40 mouse cellular contexts compared by ENCODE assay signal in the genomic region with DNA sequence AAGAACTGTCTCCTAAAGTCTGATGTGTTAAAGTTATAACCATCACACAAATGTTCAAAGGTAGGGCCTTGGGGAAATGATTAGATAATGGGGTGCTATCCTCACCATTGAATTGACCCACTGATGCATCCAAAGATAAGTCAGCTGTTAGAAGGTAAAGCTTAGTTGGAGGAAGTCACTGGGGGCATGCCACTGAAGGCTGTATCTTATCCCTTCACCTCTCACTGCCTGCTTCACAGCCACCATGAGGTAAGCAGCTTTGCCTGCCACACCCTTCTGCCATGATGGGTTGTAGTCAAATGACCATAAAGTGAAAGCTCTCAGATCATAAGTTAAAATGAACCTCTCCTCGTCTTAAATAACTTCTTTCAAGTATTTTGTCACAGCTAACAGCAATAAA. TPM values are rescaled to one million over a fixed set of nuclear protein-coding genes. Genes with fewer than 3 reads are reported as not detected.
"Had no signal": no experiment of that assay in that cellular context is flagged by ENCODE, and none has a peak within 500 bp of the region (broad histone marks: within the 10 kb centered on the region; RNA-seq: fewer than 3 reads in every experiment).

No protein-coding gene starts in this region.

- H3K4me3 ChIP-seq: embryonic facial prominence, embryonic 10.5 days; embryonic facial prominence, embryonic 12.5 days; embryonic facial prominence, embryonic 13.5 days; embryonic facial prominence, embryonic 15.5 days; erythroblast, embryonic 14.5 days; forebrain, embryonic 10.5 days; forebrain, embryonic 12.5 days; forebrain, embryonic 13.5 days; forebrain, embryonic 15.5 days; gastrocnemius, adult 2 months; heart, adult 2 months had no signal

- H3K27ac ChIP-seq: embryonic facial prominence, embryonic 10.5 days; embryonic facial prominence, embryonic 12.5 days; embryonic facial prominence, embryonic 13.5 days; embryonic facial prominence, embryonic 15.5 days; forebrain, embryonic 10.5 days; forebrain, embryonic 12.5 days; forebrain, embryonic 13.5 days; forebrain, embryonic 15.5 days; gastrocnemius, adult 2 months; heart, adult 2 months had no signal

- H3K4me1 ChIP-seq: embryonic facial prominence, embryonic 12.5 days; embryonic facial prominence, embryonic 13.5 days; embryonic facial prominence, embryonic 15.5 days; forebrain, embryonic 10.5 days; forebrain, embryonic 12.5 days; forebrain, embryonic 13.5 days; forebrain, embryonic 15.5 days had no signal

- H3K9me3 ChIP-seq: embryonic facial prominence, embryonic 10.5 days; embryonic facial prominence, embryonic 12.5 days; embryonic facial prominence, embryonic 13.5 days; embryonic facial prominence, embryonic 15.5 days; forebrain, embryonic 10.5 days; forebrain, embryonic 12.5 days; forebrain, embryonic 13.5 days; forebrain, embryonic 15.5 days had no signal

- DNase-seq: cerebellum, adult 2 months; cerebellum, adult 8-10 months; cerebellum, adult 9-10 months; cerebellum, adult 9-11 months; cerebellum, postnatal 10 days; cerebellum, postnatal 14 days; cerebellum, postnatal 25 days; cerebellum, postnatal 36 days; embryo, embryonic 11 days; forebrain, postnatal 0 days; gastrocnemius, adult 2 months; gastrocnemius, postnatal 10 days; gastrocnemius, postnatal 14 days; gastrocnemius, postnatal 25 days; gastrocnemius, postnatal 36 days; heart, adult 18-20 months; heart, adult 2 months had no signal

- H3K36me3 ChIP-seq: embryonic facial prominence, embryonic 10.5 days; embryonic facial prominence, embryonic 12.5 days; embryonic facial prominence, embryonic 13.5 days; embryonic facial prominence, embryonic 15.5 days; forebrain, embryonic 10.5 days; forebrain, embryonic 12.5 days; forebrain, embryonic 15.5 days had no signal

- H3K27me3 ChIP-seq: embryonic facial prominence, embryonic 12.5 days; embryonic facial prominence, embryonic 13.5 days; embryonic facial prominence, embryonic 15.5 days; forebrain, embryonic 12.5 days; forebrain, embryonic 13.5 days; forebrain, embryonic 15.5 days had no signal

RNA-seq across cellular contexts. Expression of gene Isx, which starts 38.7 kb away (rescaled TPM):
- total RNA-seq: common myeloid progenitor, adult 5-6 weeks; forebrain, postnatal 0 days; gastrocnemius, adult 18-20 months; gastrocnemius, adult 2 months; gastrocnemius, adult 8-10 months; gastrocnemius, postnatal 10 days; gastrocnemius, postnatal 14 days; gastrocnemius, postnatal 25 days; gastrocnemius, postnatal 36 days; gastrocnemius, postnatal 4 days; granulocyte monocyte progenitor cell, adult 5-6 weeks; heart, adult 18-20 months; heart, adult 8-10 months had no signal
- polyA plus RNA-seq: cerebellum, adult 2 months; cortical plate, adult 2 months; embryonic facial prominence, embryonic 10.5 days; embryonic facial prominence, embryonic 11.5 days; embryonic facial prominence, embryonic 12.5 days; embryonic facial prominence, embryonic 13.5 days; embryonic facial prominence, embryonic 14.5 days; embryonic facial prominence, embryonic 15.5 days; erythroblast, embryonic 14.5 days; forebrain, embryonic 10.5 days; forebrain, embryonic 11.5 days; forebrain, embryonic 12.5 days; forebrain, embryonic 13.5 days; forebrain, embryonic 14.5 days; forebrain, embryonic 15.5 days; forebrain, embryonic 16.5 days; forebrain, postnatal 0 days; frontal cortex, adult 2 months; gonadal fat pad, adult 2 months had no signal
